Mouse (Mus musculus): ENCODE results near the gene Gca. TPM values are rescaled to one million over a fixed set of nuclear protein-coding genes. Genes with fewer than 3 reads are reported as not detected.

Gca gene
- polyA plus RNA-seq, 1 experiment: 2.0 TPM

- H3K4me1 ChIP-seq (replicated peaks; ENCODE audit: control insufficient read depth, insufficient read depth, low read length): peaks cover 8% of the 10 kb centered on the region
- no peaks in the 10 kb centered on the region for H3K27me3 ChIP-seq (ENCODE audit: control insufficient read depth, insufficient read depth, low read length)
- no peaks in the 10 kb centered on the region for H3K36me3 ChIP-seq (ENCODE audit: control insufficient read depth, insufficient read depth, low read length)
- no peak overlapping the region for H3K4me3 ChIP-seq (ENCODE audit: control insufficient read depth, insufficient read depth, low read length)
- DNase-seq: no peak
- 48% methylated on average over 6 of the region's 6 CpGs for WGBS
- no peak overlapping the region for H3K27ac ChIP-seq (ENCODE audit: control insufficient read depth, insufficient read depth, low read length)
- no peak for TF ChIP-seq POLR2A (IDR thresholded peaks at IDR 0.05; ENCODE audit: control insufficient read depth, extremely low read depth, insufficient read depth, low read length, poor library complexity)
- TF ChIP-seq CTCF (IDR thresholded peaks at IDR 0.05; ENCODE audit: borderline replicate concordance, control insufficient read depth, extremely low read depth, insufficient read depth, low read length, poor library complexity): no peak
Measured at GRCm38 (mm10) chr2:62646671-62647289, 17.3 kb upstream of the Gca start.

GRCm38 (mm10) chr2:62651890-62652289 is 12.2 kb upstream of the Gca start:
- WGBS: 82% methylated on average over 4 of the region's 4 CpGs

GRCm38 (mm10) chr2:62652466-62652865 is 11.6 kb upstream of the Gca start:
- Histone ChIP-seq H3K4me1 (replicated peaks; ENCODE audit: control insufficient read depth, insufficient read depth, low read length) (no peaks in the 10 kb centered on the region), H3K27me3 (ENCODE audit: control insufficient read depth, insufficient read depth, low read length) (no peaks in the 10 kb centered on the region), H3K4me3 (ENCODE audit: control insufficient read depth, insufficient read depth, low read length) (no peak overlapping the region), H3K27ac (ENCODE audit: control insufficient read depth, insufficient read depth, low read length) (no peak overlapping the region), H3K36me3 (ENCODE audit: control insufficient read depth, insufficient read depth, low read length) (no peaks in the 10 kb centered on the region)
- 97% methylated on average over 4 of the region's 4 CpGs for WGBS
- TF ChIP-seq CTCF (IDR thresholded peaks at IDR 0.05; ENCODE audit: borderline replicate concordance, control insufficient read depth, extremely low read depth, insufficient read depth, low read length, poor library complexity) (no peak), POLR2A (IDR thresholded peaks at IDR 0.05; ENCODE audit: control insufficient read depth, extremely low read depth, insufficient read depth, low read length, poor library complexity) (no peak)
- DNase-seq: no peak

More at GRCm38 (mm10) chr2:62651890-62652289, 12.2 kb upstream of the Gca start:
- no peaks in the 10 kb centered on the region for H3K36me3 ChIP-seq (ENCODE audit: control insufficient read depth, insufficient read depth, low read length)
- DNase-seq: no peak
- no peak overlapping the region for H3K27ac ChIP-seq (ENCODE audit: control insufficient read depth, insufficient read depth, low read length)
- no peak for TF ChIP-seq CTCF (IDR thresholded peaks at IDR 0.05; ENCODE audit: borderline replicate concordance, control insufficient read depth, extremely low read depth, insufficient read depth, low read length, poor library complexity)
- TF ChIP-seq POLR2A (IDR thresholded peaks at IDR 0.05; ENCODE audit: control insufficient read depth, extremely low read depth, insufficient read depth, low read length, poor library complexity): no peak
- H3K27me3 ChIP-seq (ENCODE audit: control insufficient read depth, insufficient read depth, low read length): no peaks in the 10 kb centered on the region
- no peak overlapping the region for H3K4me3 ChIP-seq (ENCODE audit: control insufficient read depth, insufficient read depth, low read length)
- H3K4me1 ChIP-seq (replicated peaks; ENCODE audit: control insufficient read depth, insufficient read depth, low read length): no peaks in the 10 kb centered on the region

- Histone ChIP-seq H3K4me1 (replicated peaks; ENCODE audit: control insufficient read depth, insufficient read depth, low read length) (no peaks in the 10 kb centered on the region), H3K4me3 (ENCODE audit: control insufficient read depth, insufficient read depth, low read length) (no peak overlapping the region), H3K27me3 (ENCODE audit: control insufficient read depth, insufficient read depth, low read length) (no peaks in the 10 kb centered on the region), H3K27ac (ENCODE audit: control insufficient read depth, insufficient read depth, low read length) (no peak overlapping the region), H3K36me3 (ENCODE audit: control insufficient read depth, insufficient read depth, low read length) (no peaks in the 10 kb centered on the region)
- TF ChIP-seq POLR2A (IDR thresholded peaks at IDR 0.05; ENCODE audit: control insufficient read depth, extremely low read depth, insufficient read depth, low read length, poor library complexity) (no peak), CTCF (IDR thresholded peaks at IDR 0.05; ENCODE audit: borderline replicate concordance, control insufficient read depth, extremely low read depth, insufficient read depth, low read length, poor library complexity) (no peak)
- peak; percentile 61 for DNase-seq
- 56% methylated on average over 7 of the region's 7 CpGs for WGBS
Measured at GRCm38 (mm10) chr2:62654519-62655338, 9.4 kb upstream of the Gca start.

GRCm38 (mm10) chr2:62656072-62656471 is 8.0 kb upstream of the Gca start:
- no peaks in the 10 kb centered on the region for H3K4me1 ChIP-seq (replicated peaks; ENCODE audit: control insufficient read depth, insufficient read depth, low read length)
- no peaks in the 10 kb centered on the region for H3K27me3 ChIP-seq (ENCODE audit: control insufficient read depth, insufficient read depth, low read length)
- 89% methylated on average over 1 of the region's 1 CpGs for WGBS
- H3K4me3 ChIP-seq (ENCODE audit: control insufficient read depth, insufficient read depth, low read length): no peak overlapping the region
- no peaks in the 10 kb centered on the region for H3K36me3 ChIP-seq (ENCODE audit: control insufficient read depth, insufficient read depth, low read length)
- no peak for TF ChIP-seq CTCF (IDR thresholded peaks at IDR 0.05; ENCODE audit: borderline replicate concordance, control insufficient read depth, extremely low read depth, insufficient read depth, low read length, poor library complexity)
- TF ChIP-seq POLR2A (IDR thresholded peaks at IDR 0.05; ENCODE audit: control insufficient read depth, extremely low read depth, insufficient read depth, low read length, poor library complexity): no peak
- no peak for DNase-seq
- H3K27ac ChIP-seq (ENCODE audit: control insufficient read depth, insufficient read depth, low read length): no peak overlapping the region

- peaks cover 3% of the 10 kb centered on the region for H3K4me1 ChIP-seq (replicated peaks; ENCODE audit: control insufficient read depth, insufficient read depth, low read length)
- no peak overlapping the region for H3K4me3 ChIP-seq (ENCODE audit: control insufficient read depth, insufficient read depth, low read length)
- 66% methylated on average over 6 of the region's 6 CpGs for WGBS
- no peak overlapping the region for H3K27ac ChIP-seq (ENCODE audit: control insufficient read depth, insufficient read depth, low read length)
- H3K27me3 ChIP-seq (ENCODE audit: control insufficient read depth, insufficient read depth, low read length): no peaks in the 10 kb centered on the region
- H3K36me3 ChIP-seq (ENCODE audit: control insufficient read depth, insufficient read depth, low read length): no peaks in the 10 kb centered on the region
- DNase-seq: no peak
- TF ChIP-seq CTCF (IDR thresholded peaks at IDR 0.05; ENCODE audit: borderline replicate concordance, control insufficient read depth, extremely low read depth, insufficient read depth, low read length, poor library complexity): no peak
- no peak for TF ChIP-seq POLR2A (IDR thresholded peaks at IDR 0.05; ENCODE audit: control insufficient read depth, extremely low read depth, insufficient read depth, low read length, poor library complexity)
Measured at GRCm38 (mm10) chr2:62660565-62660964, 3.5 kb upstream of the Gca start.
